In genomic region chr1:168924100-168924815, GRCm38 (mm10) we compare ENCODE assay signal across 16 mouse cellular contexts.
DNase-seq lines count a peak whose midpoint lies in the region; ATAC-seq lines count a peak whose summit lies in the region.
"Had no signal": no experiment of that assay in that cellular context is flagged by ENCODE, and none has a peak within 500 bp of the region (broad histone marks: within the 10 kb centered on the region; RNA-seq: fewer than 3 reads in every experiment).

No protein-coding gene starts in this region.

- H3K9me3 ChIP-seq in hindbrain, embryonic 10.5 days = no peaks in the 10 kb centered on the region
- no peaks in the 10 kb centered on the region for H3K9me3 ChIP-seq in hindbrain, embryonic 13.5 days
- no peaks in the 10 kb centered on the region for H3K9me3 ChIP-seq in embryonic facial prominence, embryonic 14.5 days (ENCODE audit: control insufficient read depth, low read length)
- H3K9me3 ChIP-seq in midbrain, embryonic 13.5 days = no peaks in the 10 kb centered on the region
- H3K9me3 ChIP-seq: embryonic facial prominence, embryonic 15.5 days; stomach, embryonic 15.5 days had no signal

- no peak for ATAC-seq in hindbrain, embryonic 13.5 days (ENCODE audit: low FRiP score)
- no peak for ATAC-seq in embryonic facial prominence, embryonic 14.5 days (ENCODE audit: low read depth)
- peak; percentile 75; the same call in 1 of the 2 replicates for ATAC-seq in midbrain, embryonic 13.5 days
- ATAC-seq: CD4-positive, CD25-positive, alpha-beta regulatory T cell, adult 4 months had no signal

- DNase-seq in hindbrain, embryonic 10.5 days (ENCODE audit: low spot score) = peak; percentile 18
- peak; percentile 34 for DNase-seq in embryo, embryonic 11 days
- peak; percentile 20 for DNase-seq in embryonic facial prominence, embryonic 14.5 days (ENCODE audit: low spot score)
- DNase-seq in kidney, postnatal 14 days = no peak
- DNase-seq in heart, postnatal 36 days = no peak
- DNase-seq: adrenal gland, adult 2 months; cerebellum, adult 9-10 months; liver; lung, adult 2 months; spleen, adult 18-20 months had no signal

- H3K4me3 ChIP-seq in hindbrain, embryonic 10.5 days = no peak overlapping the region
- H3K4me3 ChIP-seq in hindbrain, embryonic 13.5 days = no peak overlapping the region
- no peak overlapping the region for H3K4me3 ChIP-seq in embryonic facial prominence, embryonic 14.5 days (ENCODE audit: low read depth, low read length)
- H3K4me3 ChIP-seq in midbrain, embryonic 13.5 days (replicated peaks) = no peak overlapping the region
- H3K4me3 ChIP-seq: embryonic facial prominence, embryonic 15.5 days; stomach, embryonic 15.5 days had no signal

- H3K36me3 ChIP-seq in hindbrain, embryonic 10.5 days = no peaks in the 10 kb centered on the region
- H3K36me3 ChIP-seq in hindbrain, embryonic 13.5 days = no peaks in the 10 kb centered on the region
- no peaks in the 10 kb centered on the region for H3K36me3 ChIP-seq in embryonic facial prominence, embryonic 14.5 days (ENCODE audit: control insufficient read depth, insufficient read depth, low read length)
- H3K36me3 ChIP-seq in midbrain, embryonic 13.5 days = no peaks in the 10 kb centered on the region
- H3K36me3 ChIP-seq: embryonic facial prominence, embryonic 15.5 days; stomach, embryonic 15.5 days had no signal

- peaks cover 14% of the 10 kb centered on the region for H3K4me1 ChIP-seq in hindbrain, embryonic 10.5 days (replicated peaks)
- peaks cover 6% of the 10 kb centered on the region for H3K4me1 ChIP-seq in hindbrain, embryonic 13.5 days (replicated peaks)
- H3K4me1 ChIP-seq in embryonic facial prominence, embryonic 14.5 days (ENCODE audit: control insufficient read depth, insufficient read depth, low read length) = no peaks in the 10 kb centered on the region
- H3K4me1 ChIP-seq in midbrain, embryonic 13.5 days (replicated peaks) = peaks cover 9% of the 10 kb centered on the region
- H3K4me1 ChIP-seq: embryonic facial prominence, embryonic 15.5 days; stomach, embryonic 15.5 days had no signal

- no peak overlapping the region for H3K4me2 ChIP-seq in hindbrain, embryonic 13.5 days
- H3K4me2 ChIP-seq in embryonic facial prominence, embryonic 14.5 days (ENCODE audit: low read depth, low read length) = no peak overlapping the region
- no peak overlapping the region for H3K4me2 ChIP-seq in midbrain, embryonic 13.5 days (replicated peaks)
- H3K4me2 ChIP-seq: embryonic facial prominence, embryonic 15.5 days; stomach, embryonic 15.5 days had no signal

- H3K9ac ChIP-seq in hindbrain, embryonic 13.5 days = no peak overlapping the region
- H3K9ac ChIP-seq in embryonic facial prominence, embryonic 14.5 days (ENCODE audit: low read depth, low read length) = no peak overlapping the region
- H3K9ac ChIP-seq in midbrain, embryonic 13.5 days (replicated peaks) = no peak overlapping the region
- H3K9ac ChIP-seq: embryonic facial prominence, embryonic 15.5 days; stomach, embryonic 15.5 days had no signal

- WGBS in hindbrain, embryonic 10.5 days = 43% methylated on average over 5 of the region's 5 CpGs
- 31% methylated on average over 5 of the region's 5 CpGs for WGBS in hindbrain, embryonic 13.5 days
- WGBS in embryonic facial prominence, embryonic 14.5 days = 51% methylated on average over 5 of the region's 5 CpGs
- WGBS in midbrain, embryonic 13.5 days = 23% methylated on average over 5 of the region's 5 CpGs

- H3K27me3 ChIP-seq in hindbrain, embryonic 10.5 days (ENCODE audit: insufficient read depth, poor library complexity, severe bottlenecking) = no peaks in the 10 kb centered on the region
- no peaks in the 10 kb centered on the region for H3K27me3 ChIP-seq in hindbrain, embryonic 13.5 days
- no peaks in the 10 kb centered on the region for H3K27me3 ChIP-seq in embryonic facial prominence, embryonic 14.5 days (replicated peaks; ENCODE audit: control insufficient read depth, insufficient read depth, low read length)
- no peaks in the 10 kb centered on the region for H3K27me3 ChIP-seq in midbrain, embryonic 13.5 days
- H3K27me3 ChIP-seq: embryonic facial prominence, embryonic 15.5 days; stomach, embryonic 15.5 days had no signal

- peak overlapping the region; percentile 69 for H3K27ac ChIP-seq in hindbrain, embryonic 10.5 days
- H3K27ac ChIP-seq in hindbrain, embryonic 13.5 days = no peak overlapping the region
- H3K27ac ChIP-seq in embryonic facial prominence, embryonic 14.5 days (replicated peaks; ENCODE audit: low read depth, low read length) = no peak overlapping the region
- H3K27ac ChIP-seq in midbrain, embryonic 13.5 days = 0 out of 2 replicates have a peak overlapping the region, but pooled peaks have one; percentile 51
- H3K27ac ChIP-seq: embryonic facial prominence, embryonic 15.5 days; macrophage; stomach, embryonic 15.5 days had no signal

- intact Hi-C loops in heart, postnatal 36 days (cut with DNase I) = no loop called here

Comparison
In these comparisons a context has a peak if more than half of its experiments do, and no peak if none do; other contexts are left out.
1. H3K27ac ChIP-seq: peak in hindbrain, embryonic 10.5 days (single experiment) and midbrain, embryonic 13.5 days (single experiment); none in hindbrain, embryonic 13.5 days (single experiment) and embryonic facial prominence, embryonic 14.5 days (single experiment).
2. DNase-seq: peak in hindbrain, embryonic 10.5 days (single experiment), embryo, embryonic 11 days (single experiment) and embryonic facial prominence, embryonic 14.5 days (single experiment); none in kidney, postnatal 14 days (single experiment) and heart, postnatal 36 days (0 of 2).